Mouse (Mus musculus) hematopoietic stem cell, adult 5-6 weeks (primary cell): ENCODE measurements around the gene Gm8050. TPM values are rescaled to one million over a fixed set of nuclear protein-coding genes. Genes with fewer than 3 reads are reported as not detected.
"Not testable (repeated sequence)": the region's sequence is repeated elsewhere in the genome, so short reads cannot be mapped to it uniquely, and the experiment has no call there.

Experiments used
- ATAC-seq, 2 experiments: fragments of 125-278 bp in 1 of 2; replicated peaks in 1 of 2; 2 replicates each; pipeline ENCODE4 v1.8.0; 2016 to 2017; ENCODE audit warnings: inconsistent platforms in 2 of 2, mild to moderate bottlenecking in 2 of 2, moderate number of reproducible peaks in 2 of 2, low read depth in 1 of 2, moderate TSS enrichment in 1 of 2; ENCODE audit not compliant: low FRiP score in 2 of 2, poor library complexity in 2 of 2, severe bottlenecking in 2 of 2, insufficient read depth in 1 of 2, low TSS enrichment in 1 of 2
- total RNA-seq: library from RNA; stranded (forward); fragments of 172-1452, 232-1000 nt; gene quantifications from 2 replicates; pipeline ENCODE4 v1.2.3, GENCODE M21; 2017

Gene Gm8050
- total RNA-seq = not detected in 2 replicates

DNA sequence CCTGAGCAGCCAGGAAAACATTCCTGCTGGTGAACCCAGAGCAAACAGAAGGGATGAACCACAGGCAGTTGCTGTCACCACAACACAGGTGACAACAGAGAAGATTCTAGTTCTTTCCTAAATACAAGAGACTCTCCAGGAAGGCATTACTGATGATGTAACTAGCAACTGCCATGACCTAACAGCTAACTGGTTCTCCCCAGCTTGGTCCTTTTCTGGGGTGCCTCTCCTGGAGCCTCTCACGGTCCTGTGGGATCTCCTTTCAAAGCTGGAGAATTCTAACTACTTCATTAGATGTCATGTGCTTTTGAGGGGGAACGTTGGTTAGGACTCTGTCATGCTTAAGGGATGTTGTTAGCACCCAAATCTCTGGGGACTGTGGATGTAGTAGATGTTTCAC is at the start of gene Gm8050:
TSS of gene Gm8050 (minus strand) at position 101 of the 400 bp plus-strand sequence.
- not testable (repeated sequence) for ATAC-seq

DNA sequence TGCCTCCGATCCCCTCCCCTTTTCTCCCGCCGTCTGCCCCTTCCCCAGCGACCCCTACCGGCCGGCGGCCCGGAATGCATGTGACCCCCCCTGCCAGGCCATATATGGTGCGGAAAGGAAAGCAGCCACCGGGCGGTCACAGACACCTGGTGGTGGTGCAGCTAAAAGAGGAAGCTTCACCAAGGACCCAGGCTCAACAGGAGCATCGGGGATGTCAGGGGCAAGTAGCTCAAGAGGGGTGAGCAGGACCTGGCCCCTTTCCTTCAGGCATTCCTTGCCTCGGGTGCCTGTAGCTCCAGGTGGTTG is 37.1 kb upstream of the Gm8050 start:
- ATAC-seq = peak in 1 of 2 experiments; percentile 80; a peak in 3 of 4 replicates

DNA sequence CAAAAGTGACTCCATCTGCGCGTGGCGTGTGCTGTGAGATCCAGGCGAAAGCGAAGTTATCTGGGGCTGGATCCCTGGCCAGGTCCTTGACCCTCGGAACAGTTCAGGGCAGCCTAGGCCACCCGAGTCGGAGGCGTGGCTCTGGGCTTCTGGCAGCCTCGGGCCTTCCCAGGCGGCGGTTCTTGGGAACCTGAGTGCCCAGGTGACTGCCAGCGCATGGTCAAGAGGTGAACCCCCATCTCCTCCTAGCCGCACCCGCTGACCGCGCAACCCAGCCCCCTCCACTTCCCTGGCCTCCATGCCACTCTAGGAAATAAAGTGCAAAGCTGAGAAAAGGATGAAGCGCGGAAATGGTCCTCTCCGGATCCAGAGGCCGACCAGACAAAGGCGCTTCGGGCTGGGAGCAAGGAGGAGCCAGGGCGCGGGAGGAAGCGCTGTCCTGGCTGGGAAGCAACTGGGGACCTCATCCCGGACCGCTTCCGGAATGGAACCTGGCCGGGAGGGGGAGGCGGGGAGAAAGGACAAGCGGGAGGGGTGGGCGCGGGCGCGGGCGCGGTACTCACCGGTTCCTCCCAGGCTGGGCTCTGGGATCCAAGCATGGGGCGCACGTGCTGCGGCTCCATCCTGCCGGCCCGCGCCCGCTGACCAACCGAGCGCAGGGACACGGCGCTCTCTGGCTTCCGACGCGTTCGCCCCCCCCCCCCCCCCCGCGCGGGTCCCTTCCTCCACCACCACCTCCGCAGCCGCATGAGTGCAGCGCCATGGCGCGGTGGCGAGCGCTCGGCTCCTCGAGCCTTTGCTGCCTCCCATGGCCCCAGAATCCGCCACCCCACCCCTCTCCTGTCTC is 36.6 kb upstream of the Gm8050 start:
- not testable (repeated sequence) for ATAC-seq

DNA sequence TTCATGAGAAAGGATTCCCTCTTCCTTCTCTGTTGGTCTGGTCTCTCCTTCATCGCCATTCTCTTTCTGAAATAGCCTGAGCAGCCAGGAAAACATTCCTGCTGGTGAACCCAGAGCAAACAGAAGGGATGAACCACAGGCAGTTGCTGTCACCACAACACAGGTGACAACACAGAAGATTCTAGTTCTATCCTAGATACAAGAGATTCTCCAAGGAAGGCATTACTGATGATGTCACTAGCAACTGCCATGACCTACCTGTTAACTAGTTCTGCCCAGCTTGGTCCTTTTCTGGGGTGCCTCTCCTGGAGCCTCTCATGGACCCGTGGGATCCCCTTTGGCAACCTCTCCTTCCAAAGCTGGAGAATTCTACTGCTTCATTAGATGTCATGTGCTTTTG is 22.2 kb upstream of the Gm8050 start, which contains the start of gene Gm3636:
TSS of gene Gm3636 (minus strand) at position 101 of the 400 bp plus-strand sequence.
- not testable (repeated sequence) for ATAC-seq

DNA sequence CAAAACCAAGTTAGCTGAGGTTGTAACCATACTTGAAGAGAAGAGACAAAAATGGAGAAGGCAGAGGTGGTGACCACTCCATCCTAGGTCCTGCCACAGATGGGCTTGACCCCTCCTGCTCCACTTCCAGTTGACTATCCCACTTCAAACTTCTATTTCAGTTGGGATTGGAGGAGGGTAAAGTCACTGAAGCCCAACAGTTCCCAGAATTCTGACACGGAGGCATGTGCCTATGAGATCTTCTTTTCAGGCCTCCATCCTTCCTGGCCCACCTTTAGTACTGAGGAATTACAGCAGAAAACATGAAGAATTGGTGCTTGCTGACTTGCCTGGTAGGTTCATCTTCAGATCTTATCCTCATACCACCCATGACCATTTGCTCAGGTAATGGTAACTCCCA is 36.0 kb downstream of the Gm8050 start, which contains the start of gene Gm10251:
TSS of gene Gm10251 (minus strand) at position 101 of the 400 bp plus-strand sequence.
- not testable (repeated sequence) for ATAC-seq

Other genes with a start within 250 kb of the Gm8050 start
- not detected in 2 replicates for gene Gm8356, start 183.0 kb downstream of the Gm8050 start, total RNA-seq
- gene Gm3629, start 129.6 kb downstream of the Gm8050 start, total RNA-seq = 1.2 and 2.5 TPM in 2 replicates
- not detected in 2 replicates for gene Gm3460, start 97.8 kb downstream of the Gm8050 start, total RNA-seq
- not detected in 2 replicates for gene Gm10251, start 36.1 kb downstream of the Gm8050 start, total RNA-seq
- 2.0 and 9.3 TPM in 2 replicates for gene Gm3636, start 22.1 kb upstream of the Gm8050 start, total RNA-seq
- not detected in 2 replicates for gene Gm8362, start 54.2 kb upstream of the Gm8050 start, total RNA-seq
- not detected in 2 replicates for gene Gm3642, start 120.1 kb upstream of the Gm8050 start, total RNA-seq
- 0.35 TPM in 1 of 2 replicates, not detected in the other for gene Gm3667, start 169.7 kb upstream of the Gm8050 start, total RNA-seq